ENCODE assay signal across 8 mouse cellular contexts in the genomic region with DNA sequence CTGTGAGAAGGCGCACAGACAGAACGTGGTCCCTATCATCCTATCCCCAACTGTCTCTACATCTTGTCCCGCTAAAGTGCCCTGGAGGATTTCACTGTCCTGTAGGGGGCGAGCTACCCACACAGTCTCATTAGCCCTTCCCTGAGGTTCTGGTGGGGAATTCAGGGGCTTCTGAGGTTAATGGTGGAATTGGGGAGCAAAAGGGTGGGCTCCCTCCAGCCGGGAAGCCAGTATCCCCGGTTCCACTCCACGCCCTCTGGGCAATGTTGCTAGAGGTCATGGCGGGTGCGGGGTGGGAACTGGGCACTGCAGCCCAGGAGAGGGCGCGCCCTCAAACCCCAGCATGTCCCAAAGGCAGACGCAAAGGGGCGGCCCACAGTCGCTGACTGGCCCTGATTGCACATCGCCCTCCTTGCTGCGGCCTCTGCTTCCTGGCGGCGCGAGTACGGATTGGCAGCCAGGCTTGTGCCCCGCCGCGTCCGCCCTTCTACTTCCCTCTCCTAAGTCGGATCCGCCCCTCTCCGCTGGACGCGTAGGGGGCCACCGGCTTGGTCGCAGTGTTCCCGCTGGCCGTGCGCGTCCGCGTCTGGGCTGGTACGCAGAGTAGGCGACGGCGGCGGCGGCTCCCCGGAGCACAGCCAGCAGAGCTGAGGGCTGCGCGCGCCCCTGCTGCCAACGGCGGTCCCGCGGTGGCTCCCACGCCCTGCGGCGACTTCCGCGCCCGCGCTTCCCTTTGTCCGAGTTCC.
DNase-seq lines count a peak whose midpoint lies in the region; ATAC-seq and TF ChIP-seq lines count a peak whose summit lies in the region.

No protein-coding gene starts in this region.

- H3K27ac ChIP-seq in cortical plate, adult 2 months (ENCODE audit: insufficient read depth, low read length), result peak overlapping the region; percentile 90

- H3K4me1 ChIP-seq in cortical plate, adult 2 months (ENCODE audit: control insufficient read depth, insufficient read depth, low read length), result no peaks in the 10 kb centered on the region

- peak; percentile 13; the same call in 1 of the 2 replicates for TF ChIP-seq CTCF in cortical plate, adult 2 months (IDR thresholded peaks at IDR 0.05; ENCODE audit: extremely low read depth, insufficient read depth, low read length)

- peak; percentile 55; the same call in 1 of the 2 replicates for TF ChIP-seq POLR2A in cortical plate, adult 2 months (IDR thresholded peaks at IDR 0.05; ENCODE audit: extremely low read depth, insufficient read depth, low read length)

- peak; percentile 100 for ATAC-seq in megakaryocyte, adult 5-6 weeks (ENCODE audit: poor library complexity, severe bottlenecking)

- intact Hi-C loops in gastrocnemius, postnatal 14 days (cut with DNase I; ENCODE audit: low total_unique reads), result no loop called here

- H3K4me3 ChIP-seq in cortical plate, adult 2 months (ENCODE audit: insufficient read depth, low read length), result peak overlapping the region; percentile 36

- DNase-seq in adipocyte (ENCODE audit: low spot score), result peak; percentile 93
- DNase-seq in gastrocnemius, postnatal 14 days, result peak; percentile 91
- peak; percentile 82 for DNase-seq in induced T-regulatory cell, adult 2 months (ENCODE audit: low read depth)
- peak; percentile 63 to 88 for DNase-seq in left cerebral cortex, adult 8-10 months (ENCODE audit: low spot score in 2 of 2)
- DNase-seq in right cerebral cortex, adult 18-20 months, result peak; percentile 89
- DNase-seq in urinary bladder, adult 2 months (ENCODE audit: low spot score), result peak; percentile 79

Comparison
In these comparisons a context has a peak if more than half of its experiments do, and no peak if none do; other contexts are left out.
1. Peak in every context shown above with its lines: DNase-seq, ATAC-seq, H3K4me3 ChIP-seq and H3K27ac ChIP-seq.